Mouse (Mus musculus): ENCODE data around the gene Ache. TPM values are rescaled to one million over a fixed set of nuclear protein-coding genes. Genes with fewer than 3 reads are reported as not detected.
"Not testable (repeated sequence)": the region's sequence is repeated elsewhere in the genome, so short reads cannot be mapped to it uniquely, and the experiment has no call there.

The Ache gene
- polyA plus RNA-seq (2014; fragmentation: Nextera tagmentation; extraction: Ambion mirVana), result 22.7 and 23.3 TPM in 2 replicates

DNA sequence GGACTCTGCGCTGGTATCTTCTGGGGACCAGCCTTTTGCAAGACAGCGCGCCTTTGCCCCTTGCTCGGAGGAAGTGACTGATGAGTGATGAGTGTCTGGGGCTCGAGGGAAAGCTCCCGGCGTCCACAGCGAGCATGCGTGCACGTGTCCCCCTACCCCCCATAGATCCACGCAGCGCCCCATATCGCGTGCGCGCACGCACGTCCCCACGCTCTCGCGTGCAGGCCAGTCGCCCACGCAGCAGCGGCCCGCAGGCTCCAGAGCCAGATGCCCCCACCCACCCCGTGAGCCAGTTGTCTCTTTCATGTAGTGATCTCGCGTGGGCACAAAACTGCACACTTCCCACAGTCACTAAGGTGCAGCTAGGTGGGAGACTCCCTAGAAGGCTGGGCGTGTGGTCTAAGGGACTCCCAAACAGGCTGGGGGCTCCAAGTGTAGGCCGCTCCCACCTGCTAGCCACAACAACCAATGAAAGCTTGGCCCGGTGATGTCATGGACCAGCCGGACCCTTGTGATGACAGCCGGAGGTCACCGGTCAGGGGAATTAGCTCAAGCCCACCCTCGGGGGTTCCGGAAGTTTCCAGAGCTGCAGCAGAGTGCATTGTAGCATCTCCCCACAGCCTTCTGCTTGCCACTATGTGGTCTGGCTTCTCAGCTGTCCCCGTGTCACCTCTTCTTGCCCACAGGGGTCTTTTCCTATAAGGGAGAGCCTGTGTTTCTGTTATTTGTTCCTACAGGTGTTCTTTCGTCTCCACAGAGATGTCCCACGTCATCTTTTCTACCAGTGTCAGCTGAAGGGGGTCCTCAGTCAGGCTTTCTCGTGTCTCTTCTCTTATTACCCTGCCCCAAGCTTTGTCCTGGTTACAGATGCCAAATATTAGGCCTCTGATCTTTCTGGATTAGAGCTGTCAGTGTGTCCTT, at the start of gene Ache:
Ache (plus strand) TSS at position 488 of the 921 bp plus-strand sequence.
- peak within 1 kb of the TSS; percentile 68 for H3K4me3 ChIP-seq (ENCODE audit: low read depth, low read length)
- peaks cover 38% of the 10 kb centered on the region for H3K4me1 ChIP-seq (replicated peaks; ENCODE audit: control insufficient read depth, insufficient read depth, low read length)
- peaks cover 31% of the 10 kb centered on the region for H3K27me3 ChIP-seq (replicated peaks; ENCODE audit: control insufficient read depth, insufficient read depth, low read length)
- H3K9me3 ChIP-seq (ENCODE audit: control insufficient read depth, low read length), result no peaks in the 10 kb centered on the region
- peak within 1 kb of the TSS; percentile 99 for H3K4me2 ChIP-seq
- ATAC-seq (replicated peaks; ENCODE audit: low FRiP score), result no peak
- peak; percentile 65 for DNase-seq (ENCODE audit: low spot score)
- peak within 1 kb of the TSS; percentile 100 for H3K27ac ChIP-seq (ENCODE audit: low read depth, low read length)
- 0 out of 2 replicates have a peak, but pooled peaks cover 2% of the 10 kb centered on the region for H3K36me3 ChIP-seq (ENCODE audit: control insufficient read depth, insufficient read depth, low read length)
- WGBS, result 2% methylated on average over 40 of the region's 40 CpGs
- peak within 1 kb of the TSS; percentile 87 for H3K9ac ChIP-seq (ENCODE audit: low read depth, low read length)

DNA sequence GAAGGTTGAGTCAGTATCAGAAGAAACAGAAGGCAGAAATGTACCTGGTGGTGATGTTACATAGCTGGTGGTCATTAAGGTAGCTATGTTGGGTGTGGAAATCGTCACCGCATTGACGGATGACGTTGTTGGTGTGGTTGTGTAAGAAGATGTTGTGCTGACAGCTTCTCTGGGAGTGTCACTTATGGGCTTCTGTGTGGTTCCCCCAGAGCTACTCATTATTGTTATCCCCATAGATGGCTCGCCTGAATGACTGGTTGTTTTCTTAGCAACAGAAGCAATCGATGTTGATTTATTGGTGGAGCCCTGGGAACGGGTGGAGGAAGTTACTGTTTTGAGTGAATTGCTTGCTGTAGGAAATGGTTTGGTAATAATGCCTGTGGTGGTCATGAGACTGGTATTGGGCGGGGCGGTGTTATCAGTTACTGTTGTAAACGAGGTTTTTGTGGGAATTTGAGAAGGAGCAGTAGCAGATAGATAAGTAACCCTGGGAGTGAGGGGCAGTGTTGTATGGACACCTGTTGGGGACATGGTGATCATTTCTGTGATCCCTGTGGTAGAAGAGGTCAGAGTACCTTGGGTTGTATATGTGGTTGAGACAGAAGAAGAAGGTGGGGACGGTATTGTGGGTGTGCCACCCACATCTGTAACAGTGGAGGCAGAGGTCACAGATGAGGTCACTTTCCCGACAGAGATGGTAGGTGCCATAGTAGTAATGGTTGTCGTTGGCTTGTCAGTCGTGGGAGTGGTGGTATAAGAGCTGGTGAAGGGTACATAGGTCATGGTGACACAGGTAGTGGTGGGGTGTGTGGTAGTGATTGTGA, 23.2 kb upstream of the Ache start:
- H3K4me1 ChIP-seq (replicated peaks; ENCODE audit: control insufficient read depth, insufficient read depth, low read length), result no peaks in the 10 kb centered on the region; the same call in 1 of the 2 replicates
- no peaks in the 10 kb centered on the region for H3K27me3 ChIP-seq (replicated peaks; ENCODE audit: control insufficient read depth, insufficient read depth, low read length)
- DNase-seq (ENCODE audit: low spot score) (no peak), ATAC-seq (replicated peaks; ENCODE audit: low FRiP score) (no peak)
- H3K36me3 ChIP-seq (ENCODE audit: control insufficient read depth, insufficient read depth, low read length), result no peaks in the 10 kb centered on the region
- H3K4me3 ChIP-seq (ENCODE audit: low read depth, low read length), result no peak overlapping the region
- 61% methylated on average over 14 of the region's 14 CpGs for WGBS
- H3K9ac ChIP-seq (ENCODE audit: low read depth, low read length), result no peak overlapping the region
- no peak overlapping the region for H3K27ac ChIP-seq (ENCODE audit: low read depth, low read length)
- no peak overlapping the region for H3K4me2 ChIP-seq
- no peaks in the 10 kb centered on the region for H3K9me3 ChIP-seq (ENCODE audit: control insufficient read depth, low read length)

DNA sequence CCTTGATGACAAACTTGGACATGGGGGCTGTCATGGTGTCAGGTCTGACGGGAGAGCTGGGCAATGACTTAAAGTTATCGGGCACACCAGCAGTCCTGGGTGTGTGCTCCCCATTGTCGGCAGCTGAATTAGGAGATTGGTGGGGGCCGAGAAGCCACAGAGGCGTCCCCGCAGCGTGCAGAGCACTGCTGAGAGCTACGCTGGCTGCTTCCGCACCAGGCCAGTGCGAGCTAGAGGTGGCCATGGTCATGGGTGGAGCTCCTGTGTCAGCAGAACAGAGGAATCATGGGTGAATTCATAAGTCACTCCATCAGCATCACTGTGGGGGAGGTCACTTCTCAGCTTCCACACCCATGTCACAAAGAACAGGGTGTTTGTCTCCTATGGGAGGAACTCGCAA, 22.5 kb upstream of the Ache start:
- no peak for ATAC-seq (replicated peaks; ENCODE audit: low FRiP score)

DNA sequence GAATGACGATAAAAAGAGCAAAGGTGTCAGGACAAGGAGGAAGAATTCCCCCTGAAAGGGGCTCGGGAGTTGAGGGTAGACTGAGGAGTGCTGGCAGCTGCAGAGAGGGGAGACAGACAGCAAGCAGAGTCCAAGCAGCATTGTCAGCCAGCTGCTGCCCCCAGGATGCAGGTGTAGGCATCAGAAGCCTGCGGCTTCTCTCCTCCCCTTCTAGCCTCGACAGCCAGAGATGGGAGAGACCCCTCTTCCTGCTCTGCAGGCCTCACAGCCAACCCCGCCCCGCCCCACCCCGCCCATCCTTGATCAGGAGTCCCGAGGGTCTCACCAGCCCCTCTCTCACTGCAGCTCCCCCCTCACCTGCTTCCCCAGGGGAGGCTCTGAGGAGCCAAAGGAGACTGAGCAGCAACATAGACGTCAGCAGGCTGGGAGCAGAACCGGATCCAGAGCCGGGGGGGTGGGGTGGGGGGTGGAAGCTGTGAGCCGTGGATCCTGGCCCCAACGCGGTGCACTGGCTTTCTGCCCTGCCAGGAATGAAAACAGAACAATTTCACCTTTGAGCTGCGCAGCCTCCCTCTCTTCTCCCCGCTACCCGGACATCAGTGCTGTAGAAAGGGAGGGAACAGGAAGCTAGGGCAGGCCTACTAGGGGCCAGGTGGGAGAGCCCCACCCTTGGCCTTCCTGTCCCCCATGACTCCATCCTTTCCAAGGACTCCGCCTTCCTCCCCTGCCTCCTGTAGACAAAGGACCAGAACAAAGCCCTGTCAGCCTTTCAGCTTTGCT, 19.0 kb upstream of the Ache start:
- no peak for DNase-seq (ENCODE audit: low spot score)
- 29% methylated on average over 17 of the region's 18 CpGs for WGBS
- no peak overlapping the region for H3K4me2 ChIP-seq
- ATAC-seq (replicated peaks; ENCODE audit: low FRiP score), result no peak
- no peaks in the 10 kb centered on the region for H3K27me3 ChIP-seq (replicated peaks; ENCODE audit: control insufficient read depth, insufficient read depth, low read length)
- no peak overlapping the region for H3K4me3 ChIP-seq (ENCODE audit: low read depth, low read length)
- H3K9ac ChIP-seq (ENCODE audit: low read depth, low read length), result no peak overlapping the region
- H3K27ac ChIP-seq (ENCODE audit: low read depth, low read length), result no peak overlapping the region
- H3K36me3 ChIP-seq (ENCODE audit: control insufficient read depth, insufficient read depth, low read length), result no peaks in the 10 kb centered on the region
- H3K4me1 ChIP-seq (replicated peaks; ENCODE audit: control insufficient read depth, insufficient read depth, low read length), result no peaks in the 10 kb centered on the region; the same call in 1 of the 2 replicates
- no peaks in the 10 kb centered on the region; the same call in 1 of the 2 replicates for H3K9me3 ChIP-seq (ENCODE audit: control insufficient read depth, low read length)

More for the DNA sequence above, 22.5 kb upstream of the Ache start:
- Histone ChIP-seq H3K36me3 (ENCODE audit: control insufficient read depth, insufficient read depth, low read length) (no peaks in the 10 kb centered on the region), H3K9ac (ENCODE audit: low read depth, low read length) (no peak overlapping the region), H3K4me3 (ENCODE audit: low read depth, low read length) (no peak overlapping the region), H3K4me2 (no peak overlapping the region), H3K4me1 (replicated peaks; ENCODE audit: control insufficient read depth, insufficient read depth, low read length) (no peaks in the 10 kb centered on the region; the same call in 1 of the 2 replicates), H3K27ac (ENCODE audit: low read depth, low read length) (no peak overlapping the region), H3K27me3 (replicated peaks; ENCODE audit: control insufficient read depth, insufficient read depth, low read length) (no peaks in the 10 kb centered on the region), H3K9me3 (ENCODE audit: control insufficient read depth, low read length) (no peaks in the 10 kb centered on the region)
- 81% methylated on average over 11 of the region's 11 CpGs for WGBS
- DNase-seq (ENCODE audit: low spot score), result no peak

DNA sequence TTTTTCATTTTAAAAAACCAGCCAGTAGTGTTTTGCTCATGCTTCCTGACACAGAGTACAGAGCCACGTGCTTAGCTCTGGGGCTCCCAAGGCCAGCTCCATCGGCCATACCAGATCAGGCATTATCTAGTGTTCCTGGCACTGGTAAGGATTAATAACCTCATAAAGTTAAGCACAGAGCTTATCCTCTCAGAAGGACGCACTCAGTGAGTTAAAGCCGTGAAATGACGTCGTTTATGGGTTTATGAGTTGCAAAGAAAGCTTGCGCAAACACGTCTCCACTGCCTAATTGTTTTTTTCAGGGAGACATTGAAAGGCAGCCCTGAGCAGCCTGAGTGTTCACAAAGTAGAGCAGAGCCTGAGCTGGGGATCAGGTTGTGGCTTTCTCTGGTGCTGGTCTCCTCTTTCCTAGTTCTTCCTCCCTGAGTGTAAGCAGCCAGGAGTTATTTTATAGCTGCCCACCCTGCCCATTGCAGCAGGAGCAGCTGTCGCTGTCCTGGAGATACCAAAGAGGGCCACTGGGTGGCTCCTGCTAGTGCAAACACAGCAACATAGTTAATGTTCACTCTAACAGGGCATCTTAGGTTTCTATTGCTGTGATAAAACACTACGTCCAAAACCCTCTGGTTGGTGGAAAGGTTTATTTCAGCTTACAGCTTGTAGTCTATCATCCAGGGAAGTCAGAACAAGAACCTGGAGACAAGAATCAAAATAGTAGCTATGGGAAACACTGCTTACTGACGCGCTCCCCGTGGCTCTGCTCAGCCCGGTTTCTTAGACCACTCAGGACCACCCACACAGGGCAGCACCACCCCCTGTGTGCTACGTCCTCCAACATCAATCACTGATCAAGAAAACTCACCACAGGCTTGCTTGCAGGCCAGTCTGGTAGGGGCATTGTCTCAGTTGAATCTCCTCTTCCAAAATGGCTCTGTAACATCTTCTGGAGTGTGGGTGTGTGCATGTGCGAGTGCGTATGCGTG, 9.7 kb upstream of the Ache start:
- Histone ChIP-seq H3K27me3 (replicated peaks; ENCODE audit: control insufficient read depth, insufficient read depth, low read length) (no peaks in the 10 kb centered on the region; the same call in 1 of the 2 replicates), H3K4me2 (no peak overlapping the region), H3K27ac (ENCODE audit: low read depth, low read length) (no peak overlapping the region), H3K9me3 (ENCODE audit: control insufficient read depth, low read length) (peaks cover 2% of the 10 kb centered on the region; the same call in 1 of the 2 replicates), H3K9ac (ENCODE audit: low read depth, low read length) (no peak overlapping the region), H3K4me3 (ENCODE audit: low read depth, low read length) (no peak overlapping the region), H3K36me3 (ENCODE audit: control insufficient read depth, insufficient read depth, low read length) (no peaks in the 10 kb centered on the region), H3K4me1 (replicated peaks; ENCODE audit: control insufficient read depth, insufficient read depth, low read length) (no peaks in the 10 kb centered on the region; the same call in 1 of the 2 replicates)
- 62% methylated on average over 18 of the region's 18 CpGs for WGBS
- ATAC-seq (replicated peaks; ENCODE audit: low FRiP score) (no peak), DNase-seq (ENCODE audit: low spot score) (no peak)

DNA sequence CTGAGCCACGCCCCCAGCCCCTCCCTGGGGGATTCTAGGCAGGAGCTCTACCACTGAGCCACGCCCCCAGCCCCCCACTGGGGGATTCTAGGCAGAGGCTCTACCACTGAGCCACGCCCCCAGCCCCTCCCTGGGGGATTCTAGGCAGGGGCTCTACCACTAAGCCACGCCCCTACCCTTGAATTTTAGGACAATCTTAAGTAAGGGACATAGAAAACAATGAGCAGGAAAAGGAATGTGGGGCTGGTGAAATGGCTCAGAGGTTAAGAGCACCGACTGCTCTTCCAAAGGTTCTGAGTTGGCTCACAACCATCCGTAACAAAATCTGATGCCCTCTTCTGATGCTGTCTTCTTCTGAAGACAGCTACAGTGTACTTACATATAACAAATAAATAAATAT, 2.9 kb upstream of the Ache start:
- H3K4me3 ChIP-seq (ENCODE audit: low read depth, low read length); H3K36me3 ChIP-seq (ENCODE audit: control insufficient read depth, insufficient read depth, low read length); H3K27ac ChIP-seq (ENCODE audit: low read depth, low read length); ATAC-seq (replicated peaks; ENCODE audit: low FRiP score); H3K9me3 ChIP-seq (ENCODE audit: control insufficient read depth, low read length); DNase-seq (ENCODE audit: low spot score); H3K4me2 ChIP-seq; H3K9ac ChIP-seq (ENCODE audit: low read depth, low read length): not testable (repeated sequence)
- H3K4me1 ChIP-seq (replicated peaks; ENCODE audit: control insufficient read depth, insufficient read depth, low read length), result peaks cover 15% of the 10 kb centered on the region
- H3K27me3 ChIP-seq (replicated peaks; ENCODE audit: control insufficient read depth, insufficient read depth, low read length), result peaks cover 19% of the 10 kb centered on the region
- 73% methylated on average over 5 of the region's 6 CpGs for WGBS

DNA sequence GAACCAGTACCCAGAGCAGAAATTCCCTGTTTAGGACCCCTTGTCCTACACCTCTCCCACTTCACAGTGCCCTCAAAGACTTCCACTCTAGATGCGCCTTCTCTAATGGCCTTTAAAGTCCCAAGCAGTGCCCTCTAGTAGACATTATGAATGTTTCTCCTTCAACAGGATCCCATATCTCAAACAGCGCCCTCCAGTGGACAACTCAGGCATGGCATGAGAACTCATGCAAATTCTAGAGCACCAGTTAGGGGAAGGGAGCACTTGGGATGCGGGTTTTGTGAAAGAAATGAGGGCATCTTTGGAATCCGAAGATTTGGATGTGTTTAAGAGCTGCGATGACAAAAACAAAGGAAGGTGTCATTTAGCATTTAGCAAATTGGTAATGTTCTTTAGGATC, 2.3 kb upstream of the Ache start:
- Histone ChIP-seq H3K9ac (ENCODE audit: low read depth, low read length) (no peak overlapping the region), H3K4me1 (replicated peaks; ENCODE audit: control insufficient read depth, insufficient read depth, low read length) (peaks cover 16% of the 10 kb centered on the region), H3K36me3 (ENCODE audit: control insufficient read depth, insufficient read depth, low read length) (no peaks in the 10 kb centered on the region), H3K4me2 (no peak overlapping the region), H3K9me3 (ENCODE audit: control insufficient read depth, low read length) (no peaks in the 10 kb centered on the region), H3K27me3 (replicated peaks; ENCODE audit: control insufficient read depth, insufficient read depth, low read length) (peaks cover 25% of the 10 kb centered on the region), H3K4me3 (ENCODE audit: low read depth, low read length) (no peak overlapping the region), H3K27ac (ENCODE audit: low read depth, low read length) (no peak overlapping the region)
- ATAC-seq (replicated peaks; ENCODE audit: low FRiP score) (no peak), DNase-seq (ENCODE audit: low spot score) (no peak)
- 54% methylated on average over 5 of the region's 5 CpGs for WGBS

Measured in liver, embryonic 11.5 days (tissue).